Mouse (Mus musculus): ENCODE measurements at regions not wholly inside any gene's neighbourhood (a gene's known extent, or its start where the extent isn't known, plus 50 kb on each side); places are given as distances from the start of the nearest gene placed in this dataset.
A peak's percentile ranks its signal among the peaks of the same experiment; 100 is the strongest.

- H3K27me3 ChIP-seq (ENCODE audit: control insufficient read depth, insufficient read depth, low read length): no peaks in the 10 kb centered on the region
- no peak overlapping the region for H3K9ac ChIP-seq (replicated peaks; ENCODE audit: low read depth, low read length)
- WGBS: 27% methylated on average over 5 of the region's 5 CpGs
- no peak overlapping the region for H3K4me2 ChIP-seq (replicated peaks; ENCODE audit: low read depth, low read length)
- H3K36me3 ChIP-seq (ENCODE audit: control insufficient read depth, insufficient read depth, low read length): no peaks in the 10 kb centered on the region
- H3K9me3 ChIP-seq (ENCODE audit: control insufficient read depth, low read depth, low read length): no peaks in the 10 kb centered on the region
- ATAC-seq (ENCODE audit: insufficient number of reproducible peaks, insufficient read depth, low FRiP score, low read depth): peak; percentile 84
- H3K27ac ChIP-seq (ENCODE audit: low read length): no peak overlapping the region
- H3K4me1 ChIP-seq (ENCODE audit: control insufficient read depth, insufficient read depth, low read length): peaks cover 3% of the 10 kb centered on the region; the same call in 1 of the 2 replicates
- H3K4me3 ChIP-seq (ENCODE audit: low read depth, low read length): no peak overlapping the region
Observed at GRCm38 (mm10) chr8:78054435-78054834, 158.7 kb upstream of the Ttc29 start.

GRCm38 (mm10) chr8:78054920-78055319 is 158.2 kb upstream of the Ttc29 start:
- Histone ChIP-seq H3K9me3 (ENCODE audit: control insufficient read depth, low read depth, low read length) (no peaks in the 10 kb centered on the region), H3K4me3 (ENCODE audit: low read depth, low read length) (no peak overlapping the region), H3K27me3 (ENCODE audit: control insufficient read depth, insufficient read depth, low read length) (no peaks in the 10 kb centered on the region), H3K36me3 (ENCODE audit: control insufficient read depth, insufficient read depth, low read length) (no peaks in the 10 kb centered on the region), H3K4me2 (replicated peaks; ENCODE audit: low read depth, low read length) (no peak overlapping the region), H3K9ac (replicated peaks; ENCODE audit: low read depth, low read length) (no peak overlapping the region), H3K4me1 (ENCODE audit: control insufficient read depth, insufficient read depth, low read length) (peaks cover 3% of the 10 kb centered on the region; the same call in 1 of the 2 replicates), H3K27ac (ENCODE audit: low read length) (no peak overlapping the region)
- no peak for ATAC-seq (ENCODE audit: insufficient number of reproducible peaks, insufficient read depth, low FRiP score, low read depth)
- WGBS: 16% methylated on average over 8 of the region's 8 CpGs

GRCm38 (mm10) chr8:78055531-78055930 is 157.6 kb upstream of the Ttc29 start:
- no peaks in the 10 kb centered on the region for H3K36me3 ChIP-seq (ENCODE audit: control insufficient read depth, insufficient read depth, low read length)
- WGBS: 61% methylated on average over 3 of the region's 3 CpGs
- no peak overlapping the region for H3K9ac ChIP-seq (replicated peaks; ENCODE audit: low read depth, low read length)
- H3K4me3 ChIP-seq (ENCODE audit: low read depth, low read length): no peak overlapping the region
- no peaks in the 10 kb centered on the region for H3K27me3 ChIP-seq (ENCODE audit: control insufficient read depth, insufficient read depth, low read length)
- peaks cover 3% of the 10 kb centered on the region; the same call in 1 of the 2 replicates for H3K4me1 ChIP-seq (ENCODE audit: control insufficient read depth, insufficient read depth, low read length)
- H3K4me2 ChIP-seq (replicated peaks; ENCODE audit: low read depth, low read length): no peak overlapping the region
- no peak for ATAC-seq (ENCODE audit: insufficient number of reproducible peaks, insufficient read depth, low FRiP score, low read depth)
- no peak overlapping the region for H3K27ac ChIP-seq (ENCODE audit: low read length)
- H3K9me3 ChIP-seq (ENCODE audit: control insufficient read depth, low read depth, low read length): no peaks in the 10 kb centered on the region

- no peaks in the 10 kb centered on the region for H3K27me3 ChIP-seq (ENCODE audit: control insufficient read depth, insufficient read depth, low read length)
- no peaks in the 10 kb centered on the region for H3K36me3 ChIP-seq (ENCODE audit: control insufficient read depth, insufficient read depth, low read length)
- H3K4me3 ChIP-seq (ENCODE audit: low read depth, low read length): no peak overlapping the region
- ATAC-seq (ENCODE audit: insufficient number of reproducible peaks, insufficient read depth, low FRiP score, low read depth): no peak
- H3K4me2 ChIP-seq (replicated peaks; ENCODE audit: low read depth, low read length): no peak overlapping the region
- peaks cover 3% of the 10 kb centered on the region; the same call in 1 of the 2 replicates for H3K4me1 ChIP-seq (ENCODE audit: control insufficient read depth, insufficient read depth, low read length)
- WGBS: 49% methylated on average over 4 of the region's 4 CpGs
- no peak overlapping the region for H3K27ac ChIP-seq (ENCODE audit: low read length)
- no peak overlapping the region for H3K9ac ChIP-seq (replicated peaks; ENCODE audit: low read depth, low read length)
- no peaks in the 10 kb centered on the region for H3K9me3 ChIP-seq (ENCODE audit: control insufficient read depth, low read depth, low read length)
Observed at GRCm38 (mm10) chr8:78057357-78057756, 155.7 kb upstream of the Ttc29 start.

GRCm38 (mm10) chr8:78061827-78062719 is 151.0 kb upstream of the Ttc29 start:
- H3K27ac ChIP-seq (ENCODE audit: low read length): no peak overlapping the region
- no peak overlapping the region for H3K4me2 ChIP-seq (replicated peaks; ENCODE audit: low read depth, low read length)
- H3K4me1 ChIP-seq (ENCODE audit: control insufficient read depth, insufficient read depth, low read length): no peaks in the 10 kb centered on the region
- H3K36me3 ChIP-seq (ENCODE audit: control insufficient read depth, insufficient read depth, low read length): no peaks in the 10 kb centered on the region
- 53% methylated on average over 9 of the region's 9 CpGs for WGBS
- H3K9ac ChIP-seq (replicated peaks; ENCODE audit: low read depth, low read length): no peak overlapping the region
- H3K27me3 ChIP-seq (ENCODE audit: control insufficient read depth, insufficient read depth, low read length): no peaks in the 10 kb centered on the region
- no peak for ATAC-seq (ENCODE audit: insufficient number of reproducible peaks, insufficient read depth, low FRiP score, low read depth)
- no peak overlapping the region for H3K4me3 ChIP-seq (ENCODE audit: low read depth, low read length)
- H3K9me3 ChIP-seq (ENCODE audit: control insufficient read depth, low read depth, low read length): no peaks in the 10 kb centered on the region

- peak overlapping the region; percentile 39 for H3K4me2 ChIP-seq (replicated peaks; ENCODE audit: low read depth, low read length)
- H3K27ac ChIP-seq (ENCODE audit: low read length): no peak overlapping the region
- H3K9ac ChIP-seq (replicated peaks; ENCODE audit: low read depth, low read length): no peak overlapping the region
- H3K4me3 ChIP-seq (ENCODE audit: low read depth, low read length): peak overlapping the region; percentile 15; the same call in 1 of the 2 replicates
- no peaks in the 10 kb centered on the region for H3K27me3 ChIP-seq (ENCODE audit: control insufficient read depth, insufficient read depth, low read length)
- 3% methylated on average over 13 of the region's 13 CpGs for WGBS
- H3K4me1 ChIP-seq (ENCODE audit: control insufficient read depth, insufficient read depth, low read length): no peaks in the 10 kb centered on the region
- H3K9me3 ChIP-seq (ENCODE audit: control insufficient read depth, low read depth, low read length): no peaks in the 10 kb centered on the region
- ATAC-seq (ENCODE audit: insufficient number of reproducible peaks, insufficient read depth, low FRiP score, low read depth): no peak
- no peaks in the 10 kb centered on the region for H3K36me3 ChIP-seq (ENCODE audit: control insufficient read depth, insufficient read depth, low read length)
Observed at GRCm38 (mm10) chr8:78063529-78063928, 149.6 kb upstream of the Ttc29 start.

- peak overlapping the region; percentile 15; the same call in 1 of the 2 replicates for H3K4me3 ChIP-seq (ENCODE audit: low read depth, low read length)
- WGBS: 34% methylated on average over 13 of the region's 13 CpGs
- peak overlapping the region; percentile 39 for H3K4me2 ChIP-seq (replicated peaks; ENCODE audit: low read depth, low read length)
- no peaks in the 10 kb centered on the region for H3K36me3 ChIP-seq (ENCODE audit: control insufficient read depth, insufficient read depth, low read length)
- H3K9me3 ChIP-seq (ENCODE audit: control insufficient read depth, low read depth, low read length): no peaks in the 10 kb centered on the region
- H3K27me3 ChIP-seq (ENCODE audit: control insufficient read depth, insufficient read depth, low read length): no peaks in the 10 kb centered on the region
- ATAC-seq (ENCODE audit: insufficient number of reproducible peaks, insufficient read depth, low FRiP score, low read depth): no peak
- no peak overlapping the region for H3K27ac ChIP-seq (ENCODE audit: low read length)
- no peaks in the 10 kb centered on the region for H3K4me1 ChIP-seq (ENCODE audit: control insufficient read depth, insufficient read depth, low read length)
- no peak overlapping the region for H3K9ac ChIP-seq (replicated peaks; ENCODE audit: low read depth, low read length)
Observed at GRCm38 (mm10) chr8:78064161-78064560, 148.9 kb upstream of the Ttc29 start.

GRCm38 (mm10) chr8:78065890-78066493 is 147.1 kb upstream of the Ttc29 start:
- no peak overlapping the region for H3K9ac ChIP-seq (replicated peaks; ENCODE audit: low read depth, low read length)
- ATAC-seq (ENCODE audit: insufficient number of reproducible peaks, insufficient read depth, low FRiP score, low read depth): no peak
- WGBS: 33% methylated on average over 10 of the region's 10 CpGs
- no peaks in the 10 kb centered on the region for H3K9me3 ChIP-seq (ENCODE audit: control insufficient read depth, low read depth, low read length)
- H3K27ac ChIP-seq (ENCODE audit: low read length): no peak overlapping the region
- no peaks in the 10 kb centered on the region for H3K27me3 ChIP-seq (ENCODE audit: control insufficient read depth, insufficient read depth, low read length)
- no peaks in the 10 kb centered on the region for H3K4me1 ChIP-seq (ENCODE audit: control insufficient read depth, insufficient read depth, low read length)
- H3K4me2 ChIP-seq (replicated peaks; ENCODE audit: low read depth, low read length): no peak overlapping the region
- H3K36me3 ChIP-seq (ENCODE audit: control insufficient read depth, insufficient read depth, low read length): no peaks in the 10 kb centered on the region
- no peak overlapping the region for H3K4me3 ChIP-seq (ENCODE audit: low read depth, low read length)
